Mouse (Mus musculus): ENCODE measurements around the gene Kdm5b. TPM values are rescaled to one million over a fixed set of nuclear protein-coding genes. Genes with fewer than 3 reads are reported as not detected.
"Not testable (repeated sequence)": the region's sequence is repeated elsewhere in the genome, so short reads cannot be mapped to it uniquely, and the experiment has no call there.

Gene Kdm5b
- polyA plus RNA-seq, 1 experiment = 10.8 TPM

- Histone ChIP-seq H3K27me3 (ENCODE audit: control insufficient read depth, insufficient read depth, low read length) (no peaks in the 10 kb centered on the region), H3K4me1 (ENCODE audit: control insufficient read depth, insufficient read depth, insufficient read length, low read length) (peaks cover 23% of the 10 kb centered on the region; the same call in 1 of the 2 replicates), H3K36me3 (ENCODE audit: control insufficient read depth, insufficient read depth, low read length) (no peaks in the 10 kb centered on the region), H3K4me3 (ENCODE audit: low read depth, low read length) (no peak overlapping the region), H3K27ac (ENCODE audit: insufficient read depth, low read depth, low read length) (peak overlapping the region; percentile 77)
- no peak for TF ChIP-seq POLR2A (IDR thresholded peaks at IDR 0.05; ENCODE audit: low read depth, low read length)
- no peak for TF ChIP-seq CTCF (IDR thresholded peaks at IDR 0.05; ENCODE audit: extremely low read depth, insufficient read length, insufficient replicate concordance, low read depth, low read length)
- 16% methylated on average over 6 of the region's 6 CpGs for WGBS
Observed at GRCm38 (mm10) chr1:134526752-134527151, 33.2 kb upstream of the Kdm5b start.

DNA sequence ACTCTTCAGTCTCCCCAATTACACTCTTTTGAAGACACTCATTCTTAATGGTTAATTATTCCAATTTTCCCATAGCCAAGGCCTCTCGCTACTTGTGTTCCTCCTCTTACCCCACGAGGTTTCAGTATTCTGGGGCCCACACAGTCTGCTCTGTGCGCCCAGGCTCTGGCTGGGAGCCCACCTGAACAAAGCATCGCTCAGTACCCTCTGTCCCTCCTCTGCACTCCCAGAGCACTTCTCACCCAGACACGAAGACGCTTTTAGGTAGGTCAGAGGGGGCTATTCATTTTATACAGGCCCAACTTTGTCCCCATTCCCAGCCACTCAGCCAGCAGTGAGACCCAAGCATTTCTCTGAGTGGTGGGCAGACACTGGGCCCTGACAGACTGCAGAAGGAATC is 29.4 kb upstream of the Kdm5b start:
- H3K27me3 ChIP-seq (ENCODE audit: control insufficient read depth, insufficient read depth, low read length) = no peaks in the 10 kb centered on the region
- no peak for TF ChIP-seq POLR2A (IDR thresholded peaks at IDR 0.05; ENCODE audit: low read depth, low read length)
- H3K27ac ChIP-seq (ENCODE audit: insufficient read depth, low read depth, low read length) = no peak overlapping the region
- H3K4me1 ChIP-seq (ENCODE audit: control insufficient read depth, insufficient read depth, insufficient read length, low read length) = peaks cover 7% of the 10 kb centered on the region; the same call in 1 of the 2 replicates
- H3K36me3 ChIP-seq (ENCODE audit: control insufficient read depth, insufficient read depth, low read length) = no peaks in the 10 kb centered on the region
- WGBS = 93% methylated on average over 6 of the region's 6 CpGs
- no peak overlapping the region for H3K4me3 ChIP-seq (ENCODE audit: low read depth, low read length)

DNA sequence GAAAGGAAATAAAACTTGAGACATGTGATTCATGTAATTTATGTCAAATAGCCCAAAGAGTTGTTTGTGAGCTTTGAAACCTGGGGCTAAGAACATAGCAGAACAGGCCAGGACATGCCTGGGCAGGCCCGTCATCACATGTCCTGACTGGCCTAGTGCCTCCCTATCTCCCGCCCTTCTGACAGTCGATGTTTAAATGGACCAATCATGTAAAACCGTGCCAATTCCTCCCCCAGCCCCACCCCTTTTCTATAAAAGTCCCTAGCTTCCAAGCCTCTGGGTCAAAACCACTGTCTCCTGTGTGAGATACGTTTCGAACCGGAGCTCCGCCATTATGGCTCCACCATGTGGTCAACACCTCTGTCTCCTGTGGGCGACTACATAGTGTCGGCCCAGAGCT is 26.3 kb upstream of the Kdm5b start:
- H3K36me3 ChIP-seq (ENCODE audit: control insufficient read depth, insufficient read depth, low read length); H3K27ac ChIP-seq (ENCODE audit: insufficient read depth, low read depth, low read length); H3K4me1 ChIP-seq (ENCODE audit: control insufficient read depth, insufficient read depth, insufficient read length, low read length); H3K27me3 ChIP-seq (ENCODE audit: control insufficient read depth, insufficient read depth, low read length); H3K4me3 ChIP-seq (ENCODE audit: low read depth, low read length): not testable (repeated sequence)
- WGBS = 93% methylated on average over 10 of the region's 10 CpGs

DNA sequence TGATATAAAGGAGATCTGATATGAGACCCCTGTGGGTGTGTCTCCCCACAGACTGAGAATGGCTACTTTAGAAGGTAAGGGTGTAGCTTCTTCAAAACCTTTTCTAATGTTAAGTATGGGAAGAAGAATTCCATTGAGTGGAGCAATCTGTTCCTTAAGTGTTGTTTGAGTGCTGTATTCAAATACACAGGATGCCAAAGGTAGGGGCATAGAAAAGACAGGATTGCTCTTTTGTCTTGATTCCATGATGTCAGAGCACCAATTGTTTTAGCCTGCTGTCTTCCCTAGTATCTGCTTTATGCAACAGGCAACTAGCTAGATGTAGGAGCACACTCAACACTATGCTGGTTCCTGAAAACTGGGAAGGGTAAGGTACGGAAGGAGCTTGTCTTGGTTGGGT is 24.9 kb upstream of the Kdm5b start:
- no peak overlapping the region for H3K27ac ChIP-seq (ENCODE audit: insufficient read depth, low read depth, low read length)
- 98% methylated on average over 1 of the region's 1 CpGs for WGBS
- TF ChIP-seq POLR2A (IDR thresholded peaks at IDR 0.05; ENCODE audit: low read depth, low read length) = no peak
- TF ChIP-seq CTCF (IDR thresholded peaks at IDR 0.05; ENCODE audit: extremely low read depth, insufficient read length, insufficient replicate concordance, low read depth, low read length) = no peak
- H3K36me3 ChIP-seq (ENCODE audit: control insufficient read depth, insufficient read depth, low read length) = no peaks in the 10 kb centered on the region
- peaks cover 10% of the 10 kb centered on the region for H3K4me1 ChIP-seq (ENCODE audit: control insufficient read depth, insufficient read depth, insufficient read length, low read length)
- no peaks in the 10 kb centered on the region for H3K27me3 ChIP-seq (ENCODE audit: control insufficient read depth, insufficient read depth, low read length)
- no peak overlapping the region for H3K4me3 ChIP-seq (ENCODE audit: low read depth, low read length)

DNA sequence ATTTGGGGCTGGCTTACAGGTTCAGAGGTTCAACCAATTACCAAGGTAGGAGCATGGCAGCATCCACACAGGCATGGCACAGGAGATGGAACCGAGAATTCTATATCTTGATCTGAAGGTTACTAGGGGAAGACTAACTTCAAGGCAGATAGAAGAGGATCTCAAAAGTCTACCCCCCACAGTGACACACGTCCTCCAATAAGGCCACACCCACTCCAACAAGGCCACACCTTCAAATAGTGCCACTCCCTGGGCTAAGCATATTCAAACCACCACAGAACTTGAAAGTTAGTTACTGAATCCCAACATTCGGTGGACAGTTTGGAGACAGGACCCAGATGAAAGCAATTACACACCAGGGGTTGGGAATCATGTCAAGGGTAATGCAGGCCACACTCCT is 24.5 kb upstream of the Kdm5b start:
- H3K27ac ChIP-seq (ENCODE audit: insufficient read depth, low read depth, low read length) = no peak overlapping the region
- no peaks in the 10 kb centered on the region for H3K27me3 ChIP-seq (ENCODE audit: control insufficient read depth, insufficient read depth, low read length)
- TF ChIP-seq CTCF (IDR thresholded peaks at IDR 0.05; ENCODE audit: extremely low read depth, insufficient read length, insufficient replicate concordance, low read depth, low read length) (no peak), POLR2A (IDR thresholded peaks at IDR 0.05; ENCODE audit: low read depth, low read length) (no peak)
- H3K4me1 ChIP-seq (ENCODE audit: control insufficient read depth, insufficient read depth, insufficient read length, low read length) = peaks cover 10% of the 10 kb centered on the region
- 70% methylated on average over 3 of the region's 3 CpGs for WGBS
- no peak overlapping the region for H3K4me3 ChIP-seq (ENCODE audit: low read depth, low read length)
- H3K36me3 ChIP-seq (ENCODE audit: control insufficient read depth, insufficient read depth, low read length) = no peaks in the 10 kb centered on the region

- no peaks in the 10 kb centered on the region for H3K27me3 ChIP-seq (ENCODE audit: control insufficient read depth, insufficient read depth, low read length)
- peaks cover 9% of the 10 kb centered on the region for H3K4me1 ChIP-seq (ENCODE audit: control insufficient read depth, insufficient read depth, insufficient read length, low read length)
- no peak overlapping the region for H3K27ac ChIP-seq (ENCODE audit: insufficient read depth, low read depth, low read length)
- 96% methylated on average over 10 of the region's 10 CpGs for WGBS
- no peaks in the 10 kb centered on the region for H3K36me3 ChIP-seq (ENCODE audit: control insufficient read depth, insufficient read depth, low read length)
- TF ChIP-seq CTCF (IDR thresholded peaks at IDR 0.05; ENCODE audit: extremely low read depth, insufficient read length, insufficient replicate concordance, low read depth, low read length) (no peak), POLR2A (IDR thresholded peaks at IDR 0.05; ENCODE audit: low read depth, low read length) (no peak)
- no peak overlapping the region for H3K4me3 ChIP-seq (ENCODE audit: low read depth, low read length)
Observed at GRCm38 (mm10) chr1:134540610-134541009, 19.4 kb upstream of the Kdm5b start.

GRCm38 (mm10) chr1:134548231-134548630 is 11.7 kb upstream of the Kdm5b start:
- TF ChIP-seq CTCF (IDR thresholded peaks at IDR 0.05; ENCODE audit: extremely low read depth, insufficient read length, insufficient replicate concordance, low read depth, low read length) = no peak
- TF ChIP-seq POLR2A (IDR thresholded peaks at IDR 0.05; ENCODE audit: low read depth, low read length) = no peak
- H3K4me1 ChIP-seq (ENCODE audit: control insufficient read depth, insufficient read depth, insufficient read length, low read length) = no peaks in the 10 kb centered on the region
- no peak overlapping the region for H3K4me3 ChIP-seq (ENCODE audit: low read depth, low read length)
- no peak overlapping the region for H3K27ac ChIP-seq (ENCODE audit: insufficient read depth, low read depth, low read length)
- no peaks in the 10 kb centered on the region for H3K27me3 ChIP-seq (ENCODE audit: control insufficient read depth, insufficient read depth, low read length)
- no peaks in the 10 kb centered on the region for H3K36me3 ChIP-seq (ENCODE audit: control insufficient read depth, insufficient read depth, low read length)
- WGBS = 75% methylated on average over 4 of the region's 4 CpGs

GRCm38 (mm10) chr1:134549632-134550132 is 10.3 kb upstream of the Kdm5b start, which contains the start of gene Mgat4e:
Gene Mgat4e (minus strand): TSS chr1:134549682.
- Histone ChIP-seq H3K27me3 (ENCODE audit: control insufficient read depth, insufficient read depth, low read length) (no peaks in the 10 kb centered on the region), H3K27ac (ENCODE audit: insufficient read depth, low read depth, low read length) (no peak within 1 kb of the TSS), H3K4me1 (ENCODE audit: control insufficient read depth, insufficient read depth, insufficient read length, low read length) (no peaks in the 10 kb centered on the region), H3K36me3 (ENCODE audit: control insufficient read depth, insufficient read depth, low read length) (no peaks in the 10 kb centered on the region), H3K4me3 (ENCODE audit: low read depth, low read length) (no peak within 1 kb of the TSS)
- 66% methylated on average over 7 of the region's 7 CpGs for WGBS
- TF ChIP-seq POLR2A (IDR thresholded peaks at IDR 0.05; ENCODE audit: low read depth, low read length) (no peak), CTCF (IDR thresholded peaks at IDR 0.05; ENCODE audit: extremely low read depth, insufficient read length, insufficient replicate concordance, low read depth, low read length) (no peak)
